Mouse (Mus musculus): ENCODE measurements around the gene Astl. TPM values are rescaled to one million over a fixed set of nuclear protein-coding genes. Genes with fewer than 3 reads are reported as not detected.

The Astl gene
- total RNA-seq, 2 experiments from 2014 or later: not detected

DNA sequence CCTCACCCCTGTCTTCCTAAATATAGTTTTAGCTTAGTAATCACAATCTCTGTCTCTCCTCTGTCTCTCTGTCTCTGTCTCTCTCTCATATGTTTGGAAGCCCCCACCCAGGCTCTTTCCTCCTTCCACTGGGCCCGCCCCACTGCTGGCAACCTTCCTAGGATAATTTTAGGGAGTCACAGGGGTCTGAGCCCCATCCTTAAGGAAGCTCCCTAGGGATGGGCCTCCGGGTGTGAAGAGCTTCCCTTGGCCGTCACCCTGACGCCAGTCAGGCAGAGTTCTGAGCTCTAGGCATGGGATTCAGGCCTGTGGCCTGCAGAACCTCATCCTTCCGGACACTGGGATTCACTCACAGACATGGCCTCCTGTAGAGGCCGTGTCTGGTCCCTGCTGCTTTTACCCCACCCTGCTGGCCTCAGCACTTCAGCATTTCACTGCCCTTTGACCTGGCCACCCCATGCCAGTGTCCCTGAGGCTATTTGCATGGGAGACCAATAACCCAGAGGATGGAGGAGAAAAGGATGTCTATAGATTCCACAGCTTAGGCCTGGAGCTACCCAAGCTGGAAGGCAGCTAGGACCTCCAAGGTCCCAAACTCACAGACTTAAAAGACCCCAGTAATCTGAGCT lies 38.1 kb downstream of the Astl start:
- Histone ChIP-seq H3K27ac (no peak overlapping the region), H3K4me3 (no peak overlapping the region)
- DNase-seq (ENCODE audit: low spot score in 2 of 2): no peak
- TF ChIP-seq CTCF (conservative IDR thresholded peaks at IDR 0.05): no peak

DNA sequence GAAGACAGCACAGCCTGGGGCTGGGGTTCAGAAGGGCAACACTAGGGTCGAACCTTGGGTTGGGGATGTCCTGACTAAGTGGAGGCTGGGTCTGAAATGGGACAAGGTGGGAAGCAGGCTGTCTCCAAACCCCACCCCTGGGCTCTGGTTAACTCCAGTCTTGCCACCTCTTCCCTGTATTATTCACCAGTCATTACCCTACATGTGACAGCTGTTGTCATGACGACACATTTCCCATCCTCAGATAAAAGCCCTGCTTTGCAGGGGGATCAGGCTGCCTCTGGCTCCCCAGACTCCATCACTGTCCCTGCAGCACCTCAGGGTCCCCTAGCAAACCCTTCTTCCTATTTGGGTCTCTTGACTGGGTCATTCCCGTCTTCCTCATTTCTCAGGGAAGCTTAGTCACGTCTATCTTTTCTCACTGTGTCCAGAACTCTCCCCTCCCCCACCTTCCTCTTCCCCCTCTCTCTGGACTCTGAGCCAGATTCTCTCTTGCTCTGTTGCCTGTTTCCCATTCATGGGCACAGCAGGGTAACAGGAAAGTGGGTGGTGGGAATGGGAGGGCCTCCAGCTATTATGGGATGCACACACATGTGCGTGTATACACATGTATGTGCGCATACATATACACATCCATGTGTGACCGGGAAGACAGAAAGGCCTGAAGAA lies 39.6 kb downstream of the Astl start:
- Histone ChIP-seq H3K27ac (0 out of 2 replicates have a peak overlapping the region, but pooled peaks have one; percentile 10), H3K4me3 (no peak overlapping the region)
- no peak for DNase-seq (ENCODE audit: low spot score in 2 of 2)
- TF ChIP-seq CTCF (conservative IDR thresholded peaks at IDR 0.05): no peak

DNA sequence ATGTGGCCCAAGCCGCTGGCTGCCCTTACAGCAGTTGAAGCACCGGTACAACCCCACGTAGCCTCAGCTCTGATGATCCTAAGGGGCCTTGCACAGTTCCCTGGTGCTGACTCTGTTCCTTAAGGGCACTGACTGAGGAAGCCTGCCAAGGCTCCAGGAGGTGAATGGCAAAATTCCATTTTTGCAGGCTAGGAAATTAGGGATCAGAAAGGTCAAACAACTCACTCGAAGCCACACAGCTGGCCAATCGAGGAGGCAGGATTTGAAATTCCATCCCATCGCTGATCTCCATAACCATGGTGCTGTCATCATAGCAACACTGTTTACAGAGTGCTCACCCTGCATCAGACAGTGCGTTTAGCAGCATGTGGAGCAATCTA lies 40.2 kb downstream of the Astl start:
- DNase-seq (ENCODE audit: low spot score in 2 of 2): no peak
- H3K27ac ChIP-seq: 0 out of 2 replicates have a peak overlapping the region, but pooled peaks have one; percentile 10
- no peak for TF ChIP-seq CTCF (conservative IDR thresholded peaks at IDR 0.05)
- no peak overlapping the region for H3K4me3 ChIP-seq

DNA sequence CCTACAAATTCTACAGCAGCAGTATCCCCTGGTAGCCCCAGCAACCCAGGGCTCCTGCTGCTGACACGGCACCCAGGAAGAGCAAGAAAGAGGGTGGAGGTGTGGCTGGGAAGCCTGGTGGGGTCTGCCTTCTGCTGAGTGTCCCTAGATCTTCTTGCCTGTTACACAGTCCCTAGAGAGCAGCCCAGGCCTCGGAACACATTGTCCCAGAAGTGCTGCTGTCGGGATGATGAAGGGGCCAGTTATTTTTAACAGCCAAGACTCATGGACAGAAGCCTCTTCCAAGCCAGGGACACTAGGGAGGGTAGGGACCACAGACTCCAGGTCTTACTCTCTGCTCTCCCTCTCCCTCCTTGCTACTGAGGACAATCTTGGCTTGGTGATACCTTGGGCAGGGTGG lies 40.8 kb downstream of the Astl start:
- H3K27ac ChIP-seq: no peak overlapping the region
- no peak overlapping the region for H3K4me3 ChIP-seq
- no peak for DNase-seq (ENCODE audit: low spot score in 2 of 2)
- no peak for TF ChIP-seq CTCF (conservative IDR thresholded peaks at IDR 0.05)

DNA sequence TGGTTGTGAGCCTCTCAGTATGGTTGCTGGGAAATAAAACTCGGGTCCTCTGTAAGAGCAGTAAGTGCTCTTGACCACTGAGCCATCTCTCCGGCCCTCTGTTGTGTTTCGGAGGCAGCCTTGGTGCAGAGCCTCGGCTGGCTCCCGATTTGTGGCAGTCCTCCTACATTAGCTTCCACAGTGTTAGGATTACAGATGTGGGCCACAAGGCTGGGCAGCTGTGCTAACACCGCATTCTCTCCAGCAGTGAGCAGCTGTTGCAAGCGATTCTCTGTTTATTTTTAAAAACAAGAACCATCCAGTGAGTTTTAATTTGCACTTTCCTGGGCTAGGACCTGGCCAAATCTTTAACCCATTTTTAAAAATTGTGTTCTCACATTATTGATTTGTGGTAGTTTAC lies 45.4 kb downstream of the Astl start:
- Histone ChIP-seq H3K4me3 (no peak overlapping the region), H3K27ac (no peak overlapping the region)
- no peak for TF ChIP-seq CTCF (conservative IDR thresholded peaks at IDR 0.05)
- DNase-seq (ENCODE audit: low spot score in 2 of 2): no peak

DNA sequence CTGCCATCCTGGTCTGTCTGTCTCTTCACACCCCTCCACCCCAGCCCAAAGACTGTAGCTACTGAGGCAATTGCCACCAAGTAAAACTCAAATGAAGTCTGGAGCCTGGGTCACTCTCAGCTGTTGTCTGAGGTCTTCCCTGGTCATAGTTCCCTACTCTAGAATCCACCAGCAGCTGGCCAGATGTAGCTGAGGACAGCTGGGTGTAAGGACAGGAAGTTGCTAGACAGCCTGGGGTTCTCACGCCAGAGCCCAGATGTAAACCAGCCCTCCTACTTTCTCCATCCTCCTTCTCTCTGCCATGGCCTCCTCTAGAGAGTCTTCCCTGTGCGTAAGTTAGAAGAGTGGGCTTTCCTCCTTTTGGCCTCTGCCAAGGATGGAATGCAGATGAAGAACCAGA lies 49.1 kb downstream of the Astl start:
- no peak for TF ChIP-seq CTCF (conservative IDR thresholded peaks at IDR 0.05)
- DNase-seq (ENCODE audit: low spot score in 2 of 2): no peak
- H3K4me3 ChIP-seq: no peak overlapping the region
- no peak overlapping the region for H3K27ac ChIP-seq

DNA sequence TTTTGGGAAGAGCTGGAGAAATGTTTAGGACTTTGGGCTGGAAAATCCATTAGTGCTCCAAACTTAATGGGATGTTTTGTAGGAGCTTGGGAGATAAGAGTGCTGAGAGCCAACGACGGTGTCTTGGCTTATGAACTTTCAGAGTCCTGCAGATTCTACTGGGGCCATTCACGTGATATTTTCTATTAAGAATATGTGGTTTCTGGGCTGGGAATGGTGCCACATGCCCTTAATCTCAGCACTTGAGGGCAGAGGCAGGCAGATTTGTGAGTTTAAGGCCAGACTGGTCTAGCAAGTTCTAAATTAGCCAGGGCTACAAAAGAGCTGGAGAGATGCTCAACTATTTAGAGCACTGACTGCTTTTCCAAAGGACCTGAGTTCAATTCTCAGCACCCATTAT lies 51.9 kb downstream of the Astl start:
- TF ChIP-seq CTCF (conservative IDR thresholded peaks at IDR 0.05): no peak
- H3K4me3 ChIP-seq: no peak overlapping the region
- DNase-seq (ENCODE audit: low spot score in 2 of 2): no peak

DNA sequence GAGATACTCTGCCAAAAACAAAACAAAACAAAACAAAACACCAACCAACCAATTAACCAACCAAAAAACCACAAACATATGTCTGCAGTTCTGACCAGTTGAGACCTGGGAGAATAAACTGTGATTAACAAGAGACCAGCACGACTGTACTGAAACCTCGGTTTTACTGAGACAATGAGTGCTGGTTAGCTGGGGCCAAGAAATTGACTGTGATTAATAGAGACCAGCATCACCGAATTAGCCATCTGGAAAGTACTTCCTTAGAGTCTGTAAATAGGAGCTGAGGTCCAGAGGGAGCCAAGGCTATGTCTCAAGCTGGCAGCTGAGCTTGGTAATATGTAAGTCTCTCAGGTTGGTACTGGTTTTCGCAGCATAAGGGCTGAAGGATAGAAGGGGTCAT lies 52.4 kb downstream of the Astl start:
- DNase-seq (ENCODE audit: low spot score in 2 of 2): no peak
- H3K4me3 ChIP-seq: no peak overlapping the region
- H3K27ac ChIP-seq: no peak overlapping the region
- no peak for TF ChIP-seq CTCF (conservative IDR thresholded peaks at IDR 0.05)

More for the DNA sequence above, 51.9 kb downstream of the Astl start:
- no peak overlapping the region for H3K27ac ChIP-seq

DNA sequence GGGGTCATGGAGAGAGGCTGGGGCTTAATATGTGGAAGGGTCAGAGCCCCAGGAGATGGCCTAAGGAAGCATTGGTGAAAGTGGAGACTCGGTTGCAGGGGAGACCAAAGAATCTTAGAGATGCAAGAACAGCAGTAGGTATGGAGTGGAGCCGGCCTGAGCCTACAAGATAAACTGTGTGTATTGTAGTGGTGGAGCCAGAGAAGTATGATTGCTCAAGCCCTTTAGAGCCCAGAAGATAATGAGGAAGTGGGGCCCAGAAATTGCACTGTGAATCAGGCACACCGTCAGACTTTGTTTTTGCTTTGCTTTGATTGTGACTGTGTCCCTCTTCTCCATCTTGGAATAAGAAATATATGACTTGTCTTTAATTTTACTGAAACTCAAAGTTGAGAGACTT lies 52.9 kb downstream of the Astl start:
- H3K4me3 ChIP-seq: no peak overlapping the region
- no peak overlapping the region for H3K27ac ChIP-seq
- DNase-seq (ENCODE audit: low spot score in 2 of 2): no peak
- TF ChIP-seq CTCF (conservative IDR thresholded peaks at IDR 0.05): no peak

DNA sequence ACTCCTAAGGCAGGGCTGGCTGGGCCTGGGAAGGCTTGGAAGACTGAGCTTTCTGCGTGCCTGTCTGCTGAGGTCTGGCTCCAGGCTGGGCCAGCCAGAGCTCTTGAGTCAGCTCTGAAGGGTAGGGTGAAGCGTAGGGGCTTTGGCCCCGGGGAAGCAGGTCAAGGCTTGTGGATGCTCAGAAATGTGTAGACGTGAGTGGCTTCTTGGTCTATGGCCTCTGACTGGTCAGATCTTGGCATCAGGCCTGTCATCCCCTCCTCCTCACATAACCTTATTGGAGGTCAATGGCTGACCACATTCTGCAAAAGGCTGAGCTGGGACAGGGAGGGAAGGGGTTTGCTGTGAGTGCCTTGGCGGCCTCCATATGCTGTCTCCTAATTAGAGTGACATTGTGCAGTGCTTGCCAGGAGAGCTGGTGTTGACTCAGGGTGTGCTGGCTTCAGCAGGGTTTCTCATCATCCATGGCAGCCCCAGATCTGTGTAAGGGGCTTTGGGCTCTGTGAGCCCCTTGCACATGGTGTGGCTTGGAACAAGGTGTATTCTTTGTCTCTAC lies 56.2 kb downstream of the Astl start:
- Histone ChIP-seq H3K4me3 (no peak overlapping the region), H3K27ac (no peak overlapping the region)
- no peak for TF ChIP-seq CTCF (conservative IDR thresholded peaks at IDR 0.05)
- no peak for DNase-seq (ENCODE audit: low spot score in 2 of 2)

DNA sequence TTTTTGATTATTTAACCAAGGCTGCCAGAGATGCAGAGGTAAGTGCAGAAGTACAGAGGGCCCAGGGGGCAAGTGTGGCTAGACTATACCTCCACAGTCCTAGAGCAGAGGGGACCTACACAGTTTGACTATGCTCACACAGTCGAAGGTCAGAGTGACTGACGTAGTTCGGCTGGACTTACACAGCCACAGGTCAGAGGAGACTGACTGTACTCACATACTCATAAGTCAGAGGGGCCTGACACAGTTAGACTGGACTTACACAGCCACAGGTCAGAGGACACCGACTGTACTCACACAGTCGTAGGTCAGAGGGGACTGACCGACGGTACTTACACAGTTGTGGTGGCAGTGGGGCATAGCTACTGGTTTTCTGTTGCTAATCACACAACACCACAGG lies 60.3 kb downstream of the Astl start:
- Histone ChIP-seq H3K4me3 (no peak overlapping the region), H3K27ac (no peak overlapping the region)
- no peak for TF ChIP-seq CTCF (conservative IDR thresholded peaks at IDR 0.05)
- no peak for DNase-seq (ENCODE audit: low spot score in 2 of 2)

Other genes starting within 250 kb of the Astl start
- 1 to 10 TPM; 1.3 to 1.6 TPM for gene Ncaph, start 204.7 kb upstream of the Astl start, total RNA-seq (2021)
- gene Itpripl1, start 195.2 kb upstream of the Astl start, total RNA-seq (2021): 1 to 10 TPM; 2.6 TPM
- 1 to 10 TPM in 1 of 2 experiments, under 1 TPM in 1; 0.91 to 1.1 TPM for gene 1810024B03Rik, start 130.4 kb upstream of the Astl start, total RNA-seq (2021)
- gene Snrnp200, start 130.3 kb upstream of the Astl start, total RNA-seq (2021): 10 to 100 TPM; 94.9 to 95.2 TPM
- gene Ciao1, start 90.8 kb upstream of the Astl start, total RNA-seq (2021): 10 to 100 TPM; 76.1 to 85.1 TPM
- gene Tmem127, start 90.7 kb upstream of the Astl start, total RNA-seq (2021): 10 to 100 TPM; 67.5 to 78.5 TPM
- gene Stard7, start 68.4 kb upstream of the Astl start, total RNA-seq (2021): 100 to 1,000 TPM; 112 to 117 TPM
- 1 to 10 TPM; 1.6 to 2.0 TPM for gene Dusp2, start 2.5 kb upstream of the Astl start, total RNA-seq (2021)
- gene Adra2b, start 24.6 kb downstream of the Astl start, total RNA-seq (2021): under 1 TPM in 1 of 2 experiments, not detected in 1; 0.26 TPM
- under 1 TPM; 0.12 to 0.31 TPM for gene Gpat2, start 86.6 kb downstream of the Astl start, total RNA-seq (2021)
- 10 to 100 TPM; 19.8 to 21.6 TPM for gene Fahd2a, start 105.9 kb downstream of the Astl start, total RNA-seq (2021)
- gene Kcnip3, start 183.5 kb downstream of the Astl start, total RNA-seq (2021): 10 to 100 TPM; 63.6 to 66.4 TPM
- gene Prom2, start 202.8 kb downstream of the Astl start, total RNA-seq (2021): under 1 TPM; 0.08 to 0.10 TPM
- gene Zfp661, start 248.5 kb downstream of the Astl start, total RNA-seq (2021): 1 to 10 TPM; 7.8 to 8.6 TPM
- gene Mrps5, start 248.6 kb downstream of the Astl start, total RNA-seq (2021): 10 to 100 TPM; 91.9 TPM

Measured in layer of hippocampus, adult 2 months (tissue).